Mouse (Mus musculus) 416B (cell line): ENCODE measurements around the gene Mamdc2.

ENCODE experiments used
- DNase-seq: peaks from one replicate; pipeline ENCODE4 v3.0.0; 2011; ENCODE audit warnings: low read depth

Mamdc2 gene

GRCm38 (mm10) chr19:23354738-23355137 is 93.5 kb downstream of the Mamdc2 start:
- DNase-seq = peak; percentile 89

GRCm38 (mm10) chr19:23353881-23354401 is 94.3 kb downstream of the Mamdc2 start:
- DNase-seq = peak; percentile 62

GRCm38 (mm10) chr19:23353161-23353560 is 95.1 kb downstream of the Mamdc2 start:
- DNase-seq = peak; percentile 99

GRCm38 (mm10) chr19:23351808-23352491 is 96.3 kb downstream of the Mamdc2 start:
- DNase-seq = peak; percentile 86

- no peak for DNase-seq
Measured at GRCm38 (mm10) chr19:23349930-23350329, 98.3 kb downstream of the Mamdc2 start.

- no peak for DNase-seq
Measured at GRCm38 (mm10) chr19:23342782-23343181, 105.5 kb downstream of the Mamdc2 start.

GRCm38 (mm10) chr19:23332883-23333282 is 115.4 kb downstream of the Mamdc2 start:
- no peak for DNase-seq

GRCm38 (mm10) chr19:23330842-23331241 is 117.4 kb downstream of the Mamdc2 start:
- no peak for DNase-seq

GRCm38 (mm10) chr19:23329346-23329745 is 118.9 kb downstream of the Mamdc2 start:
- peak; percentile 42 for DNase-seq

GRCm38 (mm10) chr19:23327056-23327640 is 121.1 kb downstream of the Mamdc2 start:
- DNase-seq = peak; percentile 58

GRCm38 (mm10) chr19:23323107-23323506 is 125.1 kb downstream of the Mamdc2 start:
- peak; percentile 66 for DNase-seq

- no peak for DNase-seq
Measured at GRCm38 (mm10) chr19:23317989-23318358, 130.3 kb downstream of the Mamdc2 start.

GRCm38 (mm10) chr19:23317295-23317988 is 130.8 kb downstream of the Mamdc2 start:
- DNase-seq = no peak

GRCm38 (mm10) chr19:23316851-23317250 is 131.4 kb downstream of the Mamdc2 start:
- no peak for DNase-seq

GRCm38 (mm10) chr19:23309979-23310378 is 138.3 kb downstream of the Mamdc2 start:
- peak; percentile 51 for DNase-seq

GRCm38 (mm10) chr19:23306671-23307070 is 141.6 kb downstream of the Mamdc2 start:
- DNase-seq = no peak

GRCm38 (mm10) chr19:23299987-23300386 is 148.3 kb downstream of the Mamdc2 start:
- DNase-seq = no peak

GRCm38 (mm10) chr19:23298917-23299316 is 149.3 kb downstream of the Mamdc2 start:
- peak; percentile 59 for DNase-seq

- peak; percentile 70 for DNase-seq
Measured at GRCm38 (mm10) chr19:23297191-23297590, 151.1 kb downstream of the Mamdc2 start.

GRCm38 (mm10) chr19:23289251-23289650 is 159.0 kb downstream of the Mamdc2 start:
- no peak for DNase-seq

GRCm38 (mm10) chr19:23281911-23282660 is 166.2 kb downstream of the Mamdc2 start:
- peak; percentile 54 for DNase-seq

GRCm38 (mm10) chr19:23274054-23274724 is 174.1 kb downstream of the Mamdc2 start:
- DNase-seq = peak; percentile 31
